Comparison of ENCODE assay signal across 26 mouse cellular contexts in genomic region chr5:102858047-102858446, GRCm38 (mm10).
"Had no signal": no experiment of that assay in that cellular context is flagged by ENCODE, and none has a peak within 500 bp of the region (broad histone marks: within the 10 kb centered on the region; RNA-seq: fewer than 3 reads in every experiment).

No protein-coding gene starts in this region.

- H3K27me3 ChIP-seq: heart, embryonic 13.5 days; heart, embryonic 15.5 days; hindbrain, embryonic 13.5 days; hindbrain, embryonic 15.5 days; kidney, embryonic 15.5 days; limb, embryonic 12.5 days; liver, embryonic 13.5 days; liver, embryonic 15.5 days had no signal

- H3K9me3 ChIP-seq: heart, embryonic 13.5 days; heart, embryonic 15.5 days; hindbrain, embryonic 13.5 days; hindbrain, embryonic 15.5 days; kidney, embryonic 15.5 days; limb, embryonic 10.5 days; limb, embryonic 12.5 days; liver, embryonic 13.5 days; liver, embryonic 15.5 days had no signal

- ATAC-seq: hindbrain, postnatal 0 days; intestine, embryonic 16.5 days had no signal

- H3K4me3 ChIP-seq: heart, adult 2 months; heart, embryonic 13.5 days; heart, embryonic 15.5 days; hindbrain, embryonic 13.5 days; hindbrain, embryonic 15.5 days; kidney, embryonic 15.5 days; layer of hippocampus, adult 2 months; left cerebral cortex, adult 2 months; limb, embryonic 10.5 days; limb, embryonic 12.5 days; liver, embryonic 13.5 days; liver, embryonic 15.5 days had no signal

- H3K36me3 ChIP-seq: hindbrain, embryonic 13.5 days; hindbrain, embryonic 15.5 days; limb, embryonic 10.5 days; limb, embryonic 12.5 days; liver, embryonic 13.5 days; liver, embryonic 15.5 days had no signal

- DNase-seq: gastrocnemius, postnatal 14 days; gastrocnemius, postnatal 36 days; heart, adult 11 months; heart, adult 2 months; heart, postnatal 14 days; heart, postnatal 36 days; kidney, adult 11 months; kidney, adult 2 months; kidney, adult 9 months; kidney, postnatal 25 days; kidney, postnatal 4 days; liver; liver, embryonic 13.5 days had no signal

- H3K27ac ChIP-seq: heart, adult 2 months; heart, embryonic 13.5 days; heart, embryonic 15.5 days; hindbrain, embryonic 13.5 days; hindbrain, embryonic 15.5 days; hindbrain, postnatal 0 days; kidney, embryonic 15.5 days; kidney, postnatal 0 days; layer of hippocampus, adult 2 months; left cerebral cortex, adult 2 months; limb, embryonic 10.5 days; limb, embryonic 12.5 days; liver, embryonic 13.5 days; liver, embryonic 15.5 days had no signal

- H3K4me1 ChIP-seq: limb, embryonic 10.5 days; liver, embryonic 13.5 days; liver, embryonic 15.5 days had no signal
